Mouse (Mus musculus) CH12.LX (cell line): ENCODE measurements around the gene Slc16a4. TPM values are rescaled to one million over a fixed set of nuclear protein-coding genes. Genes with fewer than 3 reads are reported as not detected.
A peak's percentile ranks its signal among the peaks of the same experiment; 100 is the strongest.

Experiments used
- DNase-seq: peaks from one replicate; pipeline ENCODE4 v3.0.0-alpha.2; 2013; ENCODE audit errors: extremely low read depth
- H3K27ac ChIP-seq: 2 replicates; pipeline ENCODE4 v1.5.1; 2012; ENCODE audit warnings: low read depth, mild to moderate bottlenecking, control low read depth, moderate library complexity; ENCODE audit not compliant: insufficient read depth
- H3K27me3 ChIP-seq: replicated peaks from 2 replicates; pipeline ENCODE3; 2012; ENCODE audit warnings: inconsistent platforms
- H3K36me3 ChIP-seq, 2 experiments: replicated peaks in 1 of 2; 2 replicates each; pipeline versions ENCODE3 to v1.6.1; 2012; ENCODE audit warnings: inconsistent platforms in 1 of 2, low read length in 1 of 2, mild to moderate bottlenecking in 1 of 2, mixed read lengths in 1 of 2, moderate library complexity in 1 of 2; ENCODE audit not compliant: control insufficient read depth in 1 of 2, insufficient read depth in 1 of 2
- H3K4me1 ChIP-seq, 2 experiments: 2 replicates each; pipeline ENCODE4 v1.6.1; 2012; ENCODE audit warnings: inconsistent platforms in 1 of 2, moderate library complexity in 1 of 2; ENCODE audit not compliant: insufficient read depth in 2 of 2, control insufficient read depth in 1 of 2
- H3K4me2 ChIP-seq: 2 replicates; pipeline ENCODE4 v1.6.1; 2012; ENCODE audit warnings: low read depth, mild to moderate bottlenecking, control low read depth; ENCODE audit not compliant: poor library complexity, insufficient read depth, severe bottlenecking
- H3K4me3 ChIP-seq, 3 experiments: fragments of 150-350 bp in 1 of 3; sonication (generic) in 1 of 3; replicated peaks in 1 of 3; 2 replicates each; pipeline versions ENCODE3 to v1.5.1; 2011 to 2012; ENCODE audit warnings: low read depth in 2 of 3, low read length in 2 of 3, mild to moderate bottlenecking in 2 of 3, moderate library complexity in 2 of 3, control low read depth in 1 of 3, improper control_type of control experiment in 1 of 3, inconsistent platforms in 1 of 3, mixed read lengths in 1 of 3; ENCODE audit not compliant: poor library complexity in 1 of 3
- H3K79me2 ChIP-seq: replicated peaks from 2 replicates; pipeline ENCODE4 v1.6.1; 2012; ENCODE audit warnings: mild to moderate bottlenecking, moderate library complexity; ENCODE audit not compliant: control insufficient read depth, poor library complexity, insufficient read depth, severe bottlenecking; ENCODE audit errors: extremely low read depth
- H3K9ac ChIP-seq: 2 replicates; pipeline ENCODE4 v1.6.1; 2012; ENCODE audit warnings: low read depth, mild to moderate bottlenecking, control low read depth, moderate library complexity; ENCODE audit not compliant: insufficient read depth
- H3K9me3 ChIP-seq: replicated peaks from 2 replicates; pipeline ENCODE3; 2012; ENCODE audit warnings: low read length, inconsistent platforms, mixed read lengths
- BHLHE40 ChIP-seq: IDR thresholded peaks from 2 replicates; pipeline ENCODE4 v1.6.1; 2011; ENCODE audit warnings: mild to moderate bottlenecking, low read depth, low read length, improper control_type of control experiment
- CHD1 ChIP-seq: IDR thresholded peaks from 2 replicates; pipeline ENCODE4 v1.6.1; 2012; ENCODE audit warnings: low read depth, low read length, improper control_type of control experiment, inconsistent platforms
- CHD2 ChIP-seq: IDR thresholded peaks from 2 replicates; pipeline ENCODE4 v1.6.1; 2011; ENCODE audit warnings: low read length, improper control_type of control experiment
- CTCF ChIP-seq, 2 experiments: IDR thresholded peaks in 1 of 2; conservative IDR thresholded peaks in 1 of 2; 2 replicates each; pipeline ENCODE4 v1.5.1; 2011 to 2012; ENCODE audit warnings: low read depth in 2 of 2, low read length in 2 of 2, improper control_type of control experiment in 1 of 2, inconsistent platforms in 1 of 2, mild to moderate bottlenecking in 1 of 2, moderate library complexity in 1 of 2
- ELF1 ChIP-seq: IDR thresholded peaks from 2 replicates; pipeline ENCODE4 v1.6.1; 2014; ENCODE audit warnings: low read depth, mild to moderate bottlenecking, inconsistent platforms, low read length, improper control_type of control experiment
- EP300 ChIP-seq: IDR thresholded peaks from 2 replicates; pipeline ENCODE4 v1.6.1; 2011; ENCODE audit warnings: low read length, improper control_type of control experiment
- HCFC1 ChIP-seq: IDR thresholded peaks from 2 replicates; pipeline ENCODE4 v1.6.1; 2012; ENCODE audit warnings: low read depth, mild to moderate bottlenecking, inconsistent platforms, low read length, improper control_type of control experiment
- IRF4 ChIP-seq: IDR thresholded peaks from 2 replicates; pipeline ENCODE4 v1.6.1; 2014; ENCODE audit warnings: low read depth, mild to moderate bottlenecking, inconsistent platforms, low read length, improper control_type of control experiment
- KAT2A ChIP-seq: IDR thresholded peaks from 2 replicates; pipeline ENCODE4 v1.6.1; 2012; ENCODE audit warnings: low read length, improper control_type of control experiment, inconsistent platforms; ENCODE audit not compliant: insufficient replicate concordance
- MAFK ChIP-seq: IDR thresholded peaks from 2 replicates; pipeline ENCODE4 v1.6.1; 2011; ENCODE audit warnings: low read length, improper control_type of control experiment; ENCODE audit not compliant: insufficient replicate concordance
- MAX ChIP-seq: IDR thresholded peaks from 2 replicates; pipeline ENCODE4 v1.6.1; 2011; ENCODE audit warnings: low read length, improper control_type of control experiment
- MAZ ChIP-seq: IDR thresholded peaks from 2 replicates; pipeline ENCODE4 v1.6.1; 2012; ENCODE audit warnings: low read depth, mild to moderate bottlenecking, inconsistent platforms, low read length, improper control_type of control experiment, moderate library complexity
- MXI1 ChIP-seq: IDR thresholded peaks from 2 replicates; pipeline ENCODE4 v1.6.1; 2011; ENCODE audit warnings: mild to moderate bottlenecking, low read depth, low read length, improper control_type of control experiment
- MYC ChIP-seq: IDR thresholded peaks from 2 replicates; pipeline ENCODE4 v1.6.1; 2011; ENCODE audit warnings: low read depth, mild to moderate bottlenecking, improper control_type of control experiment, low read length
- NRF1 ChIP-seq: IDR thresholded peaks from 2 replicates; pipeline ENCODE4 v1.6.1; 2014; ENCODE audit warnings: low read depth, mild to moderate bottlenecking, inconsistent platforms, low read length, improper control_type of control experiment, moderate library complexity
- PAX5 ChIP-seq: IDR thresholded peaks from 2 replicates; pipeline ENCODE4 v1.6.1; 2012; ENCODE audit warnings: low read length, inconsistent platforms, mixed read lengths
- POLR2A ChIP-seq: IDR thresholded peaks from 2 replicates; pipeline ENCODE4 v1.6.1; 2011; ENCODE audit warnings: low read depth, mild to moderate bottlenecking, improper control_type of control experiment, low read length
- POLR2AphosphoS2 ChIP-seq: IDR thresholded peaks from 2 replicates; pipeline ENCODE4 v1.6.1; 2011; ENCODE audit warnings: low read depth, low read length, improper control_type of control experiment
- RAD21 ChIP-seq: IDR thresholded peaks from 2 replicates; pipeline ENCODE4 v1.6.1; 2011; ENCODE audit warnings: low read depth, mild to moderate bottlenecking, low read length, improper control_type of control experiment, moderate library complexity
- RCOR1 ChIP-seq: conservative IDR thresholded peaks from 2 replicates; pipeline ENCODE4 v1.6.1; 2012; ENCODE audit warnings: low read depth, mild to moderate bottlenecking, inconsistent platforms, low read length, improper control_type of control experiment
- SIN3A ChIP-seq: IDR thresholded peaks from 2 replicates; pipeline ENCODE4 v1.6.1; 2012; ENCODE audit warnings: low read length, improper control_type of control experiment, inconsistent platforms
- SMC3 ChIP-seq: IDR thresholded peaks from 2 replicates; pipeline ENCODE4 v1.6.1; 2011; ENCODE audit warnings: low read depth, low read length, improper control_type of control experiment
- TBP ChIP-seq: conservative IDR thresholded peaks from 2 replicates; pipeline ENCODE4 v1.6.1; 2011; ENCODE audit warnings: low read depth, low read length, improper control_type of control experiment
- TCF12 ChIP-seq: IDR thresholded peaks from 2 replicates; pipeline ENCODE4 v1.6.1; 2014; ENCODE audit warnings: low read depth, mild to moderate bottlenecking, inconsistent platforms, low read length, improper control_type of control experiment
- UBTF ChIP-seq: IDR thresholded peaks from 2 replicates; pipeline ENCODE4 v1.6.1; 2012; ENCODE audit warnings: low read depth, mild to moderate bottlenecking, inconsistent platforms, low read length, improper control_type of control experiment, moderate library complexity
- USF1 ChIP-seq: IDR thresholded peaks from 2 replicates; pipeline ENCODE4 v1.6.1; 2014; ENCODE audit warnings: low read depth, mild to moderate bottlenecking, inconsistent platforms, low read length, improper control_type of control experiment
- ZC3H11A ChIP-seq: IDR thresholded peaks from 2 replicates; pipeline ENCODE4 v1.6.1; 2012; ENCODE audit warnings: low read depth, mild to moderate bottlenecking, inconsistent platforms, low read length, improper control_type of control experiment
- ZKSCAN1 ChIP-seq: IDR thresholded peaks from 2 replicates; pipeline ENCODE4 v1.6.1; 2012; ENCODE audit warnings: low read depth, inconsistent platforms, low read length, improper control_type of control experiment, borderline replicate concordance
- ZNF384 ChIP-seq: IDR thresholded peaks from 2 replicates; pipeline ENCODE4 v1.6.1; 2012; ENCODE audit warnings: low read depth, low read length, improper control_type of control experiment, inconsistent platforms
- dilution Hi-C: fragments of 300-500 bp; cut with MboI; formaldehyde crosslinking; loops from 2 replicates; pipeline ENCODE4 v1.14.3; 2020; ENCODE audit warnings: low sequenced_read_pairs; ENCODE audit not compliant: extremely low pct_unique_long_range_greater_than_20kb, extremely low pct_ligation_motif_present
- in situ Hi-C: fragments of 300-500 bp; cut with MboI; formaldehyde crosslinking; loops from 3 replicates; pipeline ENCODE4 v1.14.3; 2019; ENCODE audit warnings: low sequenced_read_pairs, low pct_ligation_motif_present, low pct_unique_long_range_greater_than_20kb, mixed read lengths
- polyA plus RNA-seq: library from polyadenylated mRNA; unstranded; fragments of >175 nt; gene quantifications from 2 replicates; pipeline ENCODE4 v1.2.1, GENCODE M21; 2012; ENCODE audit warnings: low read depth; ENCODE audit not compliant: insufficient read length
- total RNA-seq, 2 experiments: library from RNA; depleted of rRNA; stranded (reverse); fragments of 300-350 nt in 1 of 2; fragments of >200 nt in 1 of 2; gene quantifications; 2 replicates each; pipeline ENCODE4 v1.2.3; 2012 to 2014

The Slc16a4 gene
- total and polyA plus RNA-seq, 3 experiments = 0.08 to 0.60 TPM; not detected in 1

DNA sequence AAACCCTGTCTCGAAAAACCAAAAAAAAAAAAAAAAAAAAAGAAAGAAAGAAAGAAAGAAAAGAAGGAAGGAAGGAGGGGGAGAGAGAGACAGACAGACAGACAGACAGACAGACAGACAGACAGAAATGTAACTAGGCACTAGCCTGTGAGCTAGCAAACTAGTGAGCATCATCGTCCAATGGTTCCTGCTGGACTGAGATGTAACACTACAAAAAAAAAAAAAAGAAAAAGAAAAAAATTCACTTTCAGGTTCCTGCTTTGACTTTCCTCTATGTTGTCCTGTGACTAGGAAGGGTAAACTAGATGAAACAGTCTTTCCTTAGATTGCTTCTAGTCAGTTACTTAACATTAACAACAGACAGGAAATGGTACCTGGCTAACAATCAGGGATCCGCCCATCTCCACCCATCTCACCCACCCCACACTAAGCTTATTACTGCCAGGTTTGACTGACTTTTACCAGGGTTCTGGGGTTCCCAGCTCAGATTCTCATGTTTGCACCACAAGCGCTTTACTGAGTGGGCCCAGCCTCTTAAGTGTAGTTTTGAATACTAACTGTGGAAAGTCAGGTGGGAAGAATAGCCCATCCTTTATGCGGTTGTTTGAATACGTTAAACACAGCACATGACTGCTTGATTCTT, 64.7 kb downstream of the Slc16a4 start:
- DNase-seq = no peak
- no peak overlapping the region for H3K9ac ChIP-seq
- peaks cover 8 to 14% of the 10 kb centered on the region in 2 experiments for H3K4me1 ChIP-seq
- no peaks in the 10 kb centered on the region for H3K9me3 ChIP-seq
- H3K4me2 ChIP-seq = peak overlapping the region; percentile 8
- H3K4me3 ChIP-seq = no peak overlapping the region
- no peak for TF ChIP-seq RAD21
- no peak for TF ChIP-seq TCF12
- no peak for TF ChIP-seq POLR2AphosphoS2
- TF ChIP-seq BHLHE40 = peak; percentile 70; the same call in 1 of the 2 replicates
- peak; percentile 68; the same call in 1 of the 2 replicates for TF ChIP-seq ZNF384
- dilution Hi-C loops = no loop called here
- no peaks in the 10 kb centered on the region for H3K36me3 ChIP-seq
- H3K27me3 ChIP-seq = peaks cover 11% of the 10 kb centered on the region
- H3K79me2 ChIP-seq = no peaks in the 10 kb centered on the region
- in situ Hi-C loops = no loop called here
- no peak overlapping the region for H3K27ac ChIP-seq

DNA sequence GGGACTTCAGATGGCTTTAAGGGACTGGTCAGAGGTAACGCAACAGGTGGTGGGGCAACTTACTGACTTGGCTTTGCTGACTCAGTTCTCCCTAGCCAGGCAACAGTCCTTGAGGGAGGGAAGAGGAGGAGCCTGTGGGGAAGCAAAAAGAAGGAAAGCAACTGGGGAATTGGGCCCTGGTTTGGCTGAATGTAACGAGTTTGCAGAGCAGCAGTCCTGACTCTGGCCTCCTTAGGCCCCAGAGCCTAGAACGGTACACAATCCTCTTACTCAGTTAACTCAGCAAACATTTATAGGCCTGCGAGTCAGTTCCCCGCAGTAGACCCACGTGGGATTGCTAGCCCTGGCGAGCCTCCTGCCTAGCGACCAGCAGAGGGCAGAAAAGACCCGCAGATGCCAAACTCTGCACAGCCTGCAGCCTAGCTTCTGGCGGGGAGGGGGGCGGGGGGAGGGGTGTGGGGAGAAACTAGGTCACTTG, 66.0 kb downstream of the Slc16a4 start:
- Histone ChIP-seq H3K27ac (no peak overlapping the region), H3K9ac (peak overlapping the region; percentile 15), H3K4me3 (peak overlapping the region in 2 of 3 experiments; percentile 15 to 18), H3K9me3 (no peaks in the 10 kb centered on the region)
- dilution Hi-C loops = no loop called here
- TF ChIP-seq CHD2 = 0 out of 2 replicates have a peak, but pooled peaks have one; percentile 35
- peak; percentile 32 for TF ChIP-seq TCF12
- peak; percentile 73 for TF ChIP-seq SMC3
- no peak for TF ChIP-seq EP300
- TF ChIP-seq RCOR1 = no peak
- no peak for TF ChIP-seq KAT2A
- TF ChIP-seq ELF1 = no peak
- peak; percentile 13 to 86; a peak in 2 of 4 replicates for TF ChIP-seq CTCF (conservative IDR thresholded peaks at IDR 0.05 in 1 of 2, IDR thresholded peaks at IDR 0.05 in 1 of 2; ENCODE audit: low read depth in 2 of 2, low read length in 2 of 2)
- no peak for TF ChIP-seq NRF1
- no peak for TF ChIP-seq BHLHE40
- peak; percentile 85 for TF ChIP-seq MAX
- TF ChIP-seq ZC3H11A = no peak
- no peak for TF ChIP-seq MAFK
- TF ChIP-seq POLR2A = peak; percentile 28; the same call in 1 of the 2 replicates
- TF ChIP-seq UBTF = no peak
- peak; percentile 90 for TF ChIP-seq MYC
- TF ChIP-seq TBP = no peak
- TF ChIP-seq POLR2AphosphoS2 = no peak
- no peak for TF ChIP-seq HCFC1
- no peak for TF ChIP-seq CHD1
- TF ChIP-seq RAD21 = peak; percentile 79
- TF ChIP-seq ZKSCAN1 = no peak
- peak; percentile 93 for TF ChIP-seq MXI1
- no peak for TF ChIP-seq IRF4
- peak; percentile 31 for TF ChIP-seq USF1
- 0 out of 2 replicates have a peak, but pooled peaks have one; percentile 51 for TF ChIP-seq SIN3A
- peak; percentile 95 for TF ChIP-seq MAZ
- TF ChIP-seq ZNF384 = no peak
- TF ChIP-seq PAX5 = no peak
- TF ChIP-seq, all 38 proteins: peak for 12
- H3K79me2 ChIP-seq = no peaks in the 10 kb centered on the region
- H3K36me3 ChIP-seq = no peaks in the 10 kb centered on the region
- peaks cover 8 to 14% of the 10 kb centered on the region in 2 experiments for H3K4me1 ChIP-seq
- peaks cover 9% of the 10 kb centered on the region for H3K27me3 ChIP-seq
- DNase-seq = peak; percentile 74
- in situ Hi-C loops = no loop called here
- H3K4me2 ChIP-seq = peak overlapping the region; percentile 90
